Mouse (Mus musculus): ENCODE results near the gene Olfr750.

DNA sequence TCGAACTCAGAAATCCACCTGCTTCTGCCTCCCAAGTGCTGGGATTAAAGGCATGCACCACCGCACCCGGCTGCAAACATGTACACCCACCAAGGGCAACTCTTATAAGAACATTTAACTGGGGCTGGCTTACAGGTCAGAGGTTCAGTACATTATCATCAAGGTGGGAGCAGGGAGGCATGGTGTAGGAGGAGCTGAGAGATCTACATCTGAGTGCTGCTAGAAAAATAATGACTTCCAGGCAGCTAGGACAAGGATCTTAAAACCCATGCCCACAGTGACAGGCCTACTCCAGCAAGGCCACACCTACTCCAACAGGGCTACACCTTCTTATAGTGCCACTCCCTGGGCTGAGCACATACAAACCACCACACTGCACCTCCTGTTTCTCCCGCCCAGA, 11.7 kb upstream of the Olfr750 start:
- TF ChIP-seq POLR2A (IDR thresholded peaks at IDR 0.05; ENCODE audit: control insufficient read depth, low read depth, low read length) (no peak), CTCF (IDR thresholded peaks at IDR 0.05; ENCODE audit: control insufficient read depth, insufficient read depth, insufficient replicate concordance, low read depth, low read length) (no peak)
